Mouse (Mus musculus) layer of hippocampus, postnatal 14 days (tissue): ENCODE data around the gene AC129217.1. TPM values are rescaled to one million over a fixed set of nuclear protein-coding genes. Genes with fewer than 3 reads are reported as not detected.

Source experiments
- DNase-seq, 2 experiments: peaks; one replicate each; pipeline ENCODE4 v3.0.0; 2021 to 2022; ENCODE audit warnings: low spot score in 2 of 2, mixed read lengths in 1 of 2
- long read RNA-seq, 2 experiments: library from polyadenylated mRNA; stranded (forward); transcript quantifications; one replicate each; pipeline ENCODE4 v2.0.0; 2021
- total RNA-seq, 2 experiments: library from RNA; stranded (reverse); gene quantifications; 2 replicates each; pipeline ENCODE4 v1.2.3; 2021

The AC129217.1 gene
- total RNA-seq, result 1 to 10 TPM in 1 of 2 experiments, not detected in 1; 4.4 TPM
- long read RNA-seq, experiment 1, partial matches to known transcripts, result 0 of 8 reads
- long read RNA-seq, experiment 1, other reads (novel, unspliced or antisense), result 8 of 8 reads
- long read RNA-seq, experiment 2, result 0 reads

DNA sequence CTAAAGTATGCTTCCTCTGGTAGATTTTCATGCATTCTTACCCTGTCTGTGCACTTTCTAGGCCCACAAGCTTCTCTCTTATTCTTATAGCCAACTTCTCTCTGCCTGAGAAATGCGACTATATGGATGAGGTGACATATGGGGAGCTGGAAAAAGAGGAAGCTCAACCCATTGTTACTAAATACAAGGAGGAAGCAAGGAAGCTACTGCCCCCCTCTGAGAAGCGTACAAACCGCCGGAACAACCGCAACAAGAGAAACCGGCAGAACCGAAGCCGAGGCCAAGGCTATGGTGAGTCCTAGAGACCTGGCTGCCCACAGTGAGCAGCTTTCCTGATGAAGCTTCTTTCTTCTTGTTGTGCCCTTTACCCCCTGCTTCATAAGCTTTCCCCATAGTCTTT is at the start of gene AC129217.1:
AC129217.1 (plus strand) TSS at position 114 of the 400 bp plus-strand sequence.
- DNase-seq, result no peak

GRCm38 (mm10) chr19:8786008-8786781 is 43.4 kb upstream of the AC129217.1 start, which contains the start of gene Taf6l:
TSS of gene Taf6l (minus strand) at chr19:8786417.
- peak; percentile 88 to 95 for DNase-seq

DNA sequence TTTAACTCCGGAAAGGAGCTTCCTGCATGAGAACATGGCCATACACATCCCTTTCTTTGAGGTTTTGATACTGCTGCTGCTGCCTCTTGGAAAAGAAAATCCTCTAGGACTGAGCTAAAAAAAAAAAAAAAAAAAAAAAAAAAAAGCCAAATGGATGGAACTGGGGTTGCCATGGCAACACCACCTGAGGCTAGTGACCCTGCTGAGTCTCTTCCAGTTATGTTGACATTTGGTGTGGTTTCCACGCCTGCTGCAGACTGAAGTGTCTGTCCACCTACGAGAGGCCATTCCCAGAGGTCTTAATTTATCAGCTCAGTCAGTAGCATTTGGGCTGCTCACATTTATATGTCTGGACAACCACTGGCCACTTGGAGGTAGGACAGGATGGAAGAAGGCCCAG is 41.1 kb upstream of the AC129217.1 start:
- no peak for DNase-seq

DNA sequence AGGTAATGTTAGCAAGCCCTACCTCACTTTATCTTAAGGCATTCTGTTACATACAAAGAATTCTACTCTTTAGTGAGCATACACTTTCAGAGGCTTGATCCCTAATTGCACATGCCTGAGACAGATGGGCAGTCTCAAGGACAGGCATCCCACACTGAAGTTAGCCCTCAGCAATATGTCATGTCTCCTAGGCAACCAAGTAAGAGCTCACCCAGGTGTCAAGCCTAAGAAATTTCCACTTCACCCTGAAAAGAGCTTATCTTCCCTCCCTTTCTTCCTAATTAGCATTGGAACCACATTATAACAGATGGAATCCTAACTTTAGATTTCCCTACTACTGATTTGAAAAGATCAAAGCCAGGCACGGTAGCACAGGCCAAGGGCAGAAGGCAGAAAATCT is 40.4 kb upstream of the AC129217.1 start:
- peak in 1 of 2 experiments; percentile 32 for DNase-seq

DNA sequence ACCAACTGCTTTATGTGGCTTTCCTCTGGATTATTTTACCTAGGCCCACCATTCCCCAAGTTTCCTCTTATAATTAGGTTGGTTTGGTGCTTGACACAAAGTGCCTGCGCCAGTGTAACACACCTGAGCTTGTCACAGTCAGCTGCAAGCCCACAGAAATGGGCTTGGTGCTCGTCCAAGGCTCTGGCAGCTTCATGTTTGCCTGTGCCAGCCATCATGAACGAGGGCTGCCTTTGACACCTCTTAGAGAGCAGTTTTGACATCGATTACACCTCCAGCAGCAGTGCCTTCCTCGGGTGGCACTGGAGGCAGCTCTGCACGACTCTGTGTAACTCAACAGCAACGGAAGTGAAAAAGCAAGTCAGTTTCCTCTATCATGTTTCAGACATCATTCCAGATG is 39.4 kb upstream of the AC129217.1 start:
- DNase-seq, result peak in 1 of 2 experiments; percentile 36

- peak; percentile 83 to 93 for DNase-seq
These were observed 31.2 kb upstream of the AC129217.1 start, which contains the start of gene Polr2g for GRCm38 (mm10) chr19:8798264-8798946. TSS of gene Polr2g (minus strand) at chr19:8798577.

DNA sequence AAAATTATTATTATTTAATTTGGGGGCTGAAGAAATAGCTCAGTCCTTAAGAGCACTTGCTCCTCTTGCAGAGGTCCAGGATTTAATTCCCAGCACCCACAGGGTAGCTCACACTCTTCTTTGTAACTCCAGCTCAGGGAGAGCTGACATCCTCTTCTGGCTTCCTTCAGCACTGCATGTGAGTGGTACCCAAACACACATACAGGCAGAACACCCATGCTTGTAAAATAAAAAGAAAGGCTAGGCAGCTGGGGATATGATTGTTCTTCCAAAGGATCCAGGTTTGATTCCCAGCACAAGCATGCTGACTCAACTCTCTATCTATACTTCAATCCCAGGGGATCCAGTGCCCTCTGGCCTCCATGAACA is 30.6 kb upstream of the AC129217.1 start:
- DNase-seq, result no peak

DNA sequence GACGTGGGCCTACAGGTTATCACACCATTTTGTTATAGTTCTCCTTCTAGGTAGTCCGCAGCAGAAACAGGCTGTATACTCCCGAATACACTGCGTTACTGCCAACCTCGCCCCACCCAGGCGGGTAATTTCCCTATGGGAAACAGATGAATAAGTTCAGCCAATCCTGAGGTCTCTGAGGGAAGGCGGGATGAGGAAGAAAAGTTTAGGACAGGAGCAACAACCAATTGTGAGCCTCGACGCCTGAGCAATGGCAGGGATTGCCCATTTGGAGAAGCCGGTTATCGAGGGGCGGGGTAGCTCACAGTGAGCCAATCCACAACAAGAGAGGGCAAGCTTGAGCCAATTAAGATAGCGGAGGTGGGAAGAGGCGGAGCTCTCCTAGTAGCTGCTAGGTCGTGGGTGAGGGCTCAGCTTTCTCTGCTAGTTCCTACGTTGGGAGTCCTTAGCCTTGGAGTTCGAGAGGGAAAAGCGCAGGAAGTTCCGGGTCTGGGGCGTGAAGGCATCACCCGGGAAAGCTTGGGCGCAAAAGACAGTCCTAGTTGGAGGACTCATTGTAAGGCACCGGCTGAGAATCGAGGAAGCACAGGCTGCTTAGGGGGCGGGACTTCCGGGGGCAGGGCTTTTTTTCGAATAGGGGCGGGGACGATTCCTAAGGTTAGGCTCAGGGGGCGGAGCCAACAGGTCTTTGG is 27.3 kb upstream of the AC129217.1 start, which contains the start of gene Zbtb3:
Zbtb3 (plus strand) TSS at position 426 of the 692 bp plus-strand sequence.
- peak; percentile 94 to 98 for DNase-seq

DNA sequence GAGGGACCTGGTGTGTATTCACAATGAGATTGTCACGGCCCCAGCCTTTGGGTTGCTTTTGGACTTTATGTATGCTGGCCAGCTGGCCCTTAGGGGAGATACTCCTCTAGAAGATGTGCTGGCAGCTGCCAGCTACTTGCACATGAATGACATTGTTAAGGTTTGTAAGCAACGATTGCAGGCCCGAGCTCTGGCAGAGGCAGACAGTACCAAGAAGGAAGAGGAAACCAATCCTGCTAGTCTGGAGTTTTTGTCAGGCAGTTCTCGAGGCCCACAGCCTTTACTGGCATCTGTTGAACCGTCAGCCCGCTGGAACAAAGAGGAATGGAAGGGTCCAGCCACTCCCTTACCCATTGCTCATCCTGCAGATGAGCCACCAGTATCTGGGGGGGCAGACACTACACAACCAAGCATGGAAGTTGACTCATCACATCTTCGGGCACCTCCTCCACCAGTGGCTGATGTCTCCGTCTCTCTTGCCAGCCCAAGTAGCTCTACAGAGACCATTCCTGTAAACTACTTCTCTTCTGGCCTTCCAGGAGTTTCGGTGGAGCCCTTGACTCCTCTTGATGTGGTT is 26.3 kb upstream of the AC129217.1 start:
- no peak for DNase-seq

GRCm38 (mm10) chr19:8803879-8804660 is 25.5 kb upstream of the AC129217.1 start:
- no peak for DNase-seq

GRCm38 (mm10) chr19:8806810-8807209 is 22.8 kb upstream of the AC129217.1 start:
- DNase-seq, result no peak

DNA sequence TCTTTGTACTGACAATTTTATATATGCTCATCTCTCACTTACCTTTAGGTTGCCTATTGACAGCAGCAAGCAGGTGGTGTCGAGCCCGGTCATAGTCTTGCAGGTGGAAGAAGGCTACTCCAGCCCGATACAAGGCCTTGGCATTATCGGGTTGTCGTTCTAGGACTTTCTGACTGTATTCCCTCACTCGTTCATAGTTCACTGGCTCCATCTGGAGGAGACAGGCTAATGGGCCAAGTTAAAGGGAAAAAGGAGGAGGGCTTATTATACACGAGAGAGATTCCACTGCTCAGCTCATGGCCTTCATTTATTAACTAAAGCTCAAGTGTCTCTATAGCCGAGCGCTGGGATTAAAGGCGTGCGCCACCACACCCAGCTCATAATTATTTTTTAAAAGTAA is 13.8 kb upstream of the AC129217.1 start:
- DNase-seq, result no peak

DNA sequence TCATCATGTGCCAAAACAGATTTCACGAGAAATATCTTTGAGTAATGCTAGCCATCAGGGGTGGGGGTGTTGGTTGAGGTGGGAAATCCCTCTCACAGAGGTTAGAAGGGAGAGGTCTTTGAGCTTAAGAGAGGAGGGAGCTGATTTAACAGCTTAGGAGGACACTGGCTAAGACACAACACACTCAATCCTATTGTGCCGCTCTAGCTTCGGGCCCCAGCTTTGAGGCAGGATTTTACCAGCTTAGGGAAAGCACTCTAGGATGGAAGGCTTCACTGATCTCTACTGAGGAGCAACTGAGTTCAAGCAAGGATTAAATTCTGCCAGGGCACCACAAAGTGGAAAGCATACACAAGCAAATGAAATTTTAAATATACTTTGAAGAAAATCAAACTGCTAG is 12.6 kb upstream of the AC129217.1 start:
- DNase-seq, result no peak

GRCm38 (mm10) chr19:8818301-8818798 is 11.2 kb upstream of the AC129217.1 start:
- DNase-seq, result no peak

GRCm38 (mm10) chr19:8818801-8819595 is 10.6 kb upstream of the AC129217.1 start, which contains the start of gene Ttc9c:
TSS of gene Ttc9c (minus strand) at chr19:8819333.
- DNase-seq, result peak; percentile 98 to 99

DNA sequence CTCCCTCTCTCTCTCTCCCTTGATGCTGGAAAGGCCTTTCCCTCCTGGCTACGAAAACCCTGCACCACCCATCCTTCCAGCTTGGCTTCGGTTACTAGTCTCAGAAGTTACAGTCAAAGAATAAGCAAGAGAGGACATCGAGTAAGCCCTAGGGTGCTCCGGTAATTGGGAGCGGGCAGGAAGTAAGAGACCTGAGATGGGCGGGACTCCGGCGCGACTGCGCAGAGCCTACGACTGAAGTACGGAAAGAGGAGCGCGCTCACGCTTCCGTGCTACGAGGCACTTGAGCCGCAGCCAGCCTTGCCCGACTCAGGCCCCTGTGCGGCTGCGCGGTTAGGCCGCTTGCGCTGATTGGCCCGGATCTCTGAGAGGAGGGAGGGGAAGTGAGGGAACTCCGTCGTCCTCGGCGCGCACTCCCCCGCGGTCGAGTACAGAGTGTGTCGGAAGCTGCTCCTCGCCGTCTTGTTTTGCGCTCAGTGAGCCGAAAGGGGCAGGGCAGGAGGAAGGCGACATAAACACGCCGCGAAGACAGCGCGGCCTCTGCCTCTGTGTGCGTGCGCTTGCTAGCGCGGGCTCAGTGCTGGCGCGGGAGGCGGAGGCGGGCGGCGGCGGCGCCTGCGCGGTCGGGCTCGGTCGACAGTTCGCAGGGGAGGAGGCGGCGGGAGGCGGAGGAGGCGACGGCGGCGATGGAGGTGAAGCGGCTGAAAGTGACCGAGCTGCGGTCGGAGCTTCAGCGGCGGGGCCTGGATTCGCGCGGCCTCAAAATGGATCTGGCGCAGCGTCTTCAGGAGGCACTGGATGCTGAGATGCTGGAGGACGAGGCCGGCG is 9.8 kb upstream of the AC129217.1 start, which contains the start of gene Hnrnpul2:
Hnrnpul2 (plus strand) TSS at position 415 of the 828 bp plus-strand sequence.
- peak in 1 of 2 experiments; percentile 99 for DNase-seq

DNA sequence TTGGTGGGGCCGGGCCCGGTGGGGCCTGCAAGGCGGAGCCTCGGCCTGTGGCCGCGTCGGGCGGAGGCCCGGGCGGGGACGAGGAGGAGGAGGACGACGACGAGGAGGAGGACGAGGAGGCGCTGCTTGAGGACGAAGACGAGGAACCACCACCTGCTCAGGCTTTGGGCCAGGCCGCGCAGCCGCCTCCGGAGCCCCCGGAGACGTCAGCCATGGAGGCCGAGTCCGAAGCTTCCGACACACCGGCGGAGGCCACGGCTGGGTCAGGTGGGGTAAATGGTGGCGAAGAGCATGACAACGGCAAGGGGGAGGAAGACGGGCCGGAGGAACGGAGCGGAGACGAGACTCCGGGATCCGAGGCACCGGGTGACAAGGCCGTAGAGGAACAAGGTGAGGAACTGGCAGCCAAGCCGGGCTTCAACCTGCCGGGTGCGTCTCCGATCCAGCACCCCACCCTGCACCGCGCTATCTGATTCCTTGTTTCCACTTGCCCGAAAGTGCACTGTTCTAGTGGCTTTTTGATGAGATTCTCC is 9.1 kb upstream of the AC129217.1 start:
- DNase-seq, result no peak

- no peak for DNase-seq
These were observed 8.4 kb upstream of the AC129217.1 start for GRCm38 (mm10) chr19:8821146-8821545.
